Mouse (Mus musculus) B cell, adult (primary cell): Measurements from ENCODE around the gene Gm2381. TPM values are rescaled to one million over a fixed set of nuclear protein-coding genes. Genes with fewer than 3 reads are reported as not detected.

Experiments
- total RNA-seq: library from RNA; stranded (reverse); gene quantifications from 4 replicates; pipeline ENCODE4 v1.2.4, GENCODE M21; 2023; ENCODE audit not compliant: inconsistent age

Gene Gm2381
- total RNA-seq: 0.13 TPM in 1 of 4 replicates, not detected in the others

GRCm38 (mm10) chr7:42866801-42867458 lies at the start of gene Gm2381:
Gm2381 (minus strand) TSS chr7:42867234.

DNA sequence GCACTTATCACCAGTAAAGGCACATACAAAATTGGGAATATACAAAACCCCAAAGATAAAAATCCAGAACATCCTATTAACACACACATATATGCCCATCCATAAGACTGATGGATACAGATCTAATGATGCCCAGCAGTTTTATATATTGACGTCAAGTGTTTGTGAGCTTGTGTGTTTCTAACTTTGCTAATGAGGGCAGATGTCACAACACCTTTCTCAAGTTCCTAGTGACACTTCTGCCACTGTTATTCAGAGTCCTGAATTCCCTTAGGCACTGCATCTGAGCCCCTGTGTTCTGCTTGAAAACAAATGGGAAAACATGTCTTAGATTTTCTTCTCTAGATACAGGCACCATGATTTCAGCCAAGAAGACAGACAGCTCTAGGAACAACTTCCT lies 73.6 kb downstream of the Gm2381 start, which contains the start of gene Vmn2r62:
Gene Vmn2r62 (minus strand): TSS at position 101 of the 400 bp plus-strand sequence.

Other genes starting within 250 kb of the Gm2381 start
- gene Zfp976, start 224.6 kb downstream of the Gm2381 start, total RNA-seq: 1.00 to 2.4 TPM (median 1.2 TPM) in 4 replicates
- 2.8 to 4.2 TPM (median 3.8 TPM) in 4 replicates for gene Zfp975, start 174.5 kb downstream of the Gm2381 start, total RNA-seq
- not detected in 4 replicates for gene Gm17067, start 140.2 kb downstream of the Gm2381 start, total RNA-seq
- gene Vmn2r62, start 73.7 kb downstream of the Gm2381 start, total RNA-seq: not detected in 4 replicates
- not detected in 4 replicates for gene Vmn2r63, start 66.6 kb upstream of the Gm2381 start, total RNA-seq
- gene Gm9268, start 151.5 kb upstream of the Gm2381 start, total RNA-seq: not detected in 4 replicates
- gene Zfp936, start 247.0 kb upstream of the Gm2381 start, total RNA-seq: not detected in 4 replicates